Mouse (Mus musculus) splenic B cell, adult 2 months (primary cell): ENCODE measurements at regions not wholly inside any gene's neighbourhood (a gene's known extent, or its start where the extent isn't known, plus 50 kb on each side); places are given as distances from the start of the nearest gene placed in this dataset.
A peak's percentile ranks its signal among the peaks of the same experiment; 100 is the strongest.

ENCODE experiments used
- DNase-seq: peaks from one replicate; pipeline ENCODE4 v3.0.0-alpha.2; 2011; ENCODE audit warnings: low read depth, low spot score
- H3K27me3 ChIP-seq: 2 replicates; pipeline ENCODE4 v1.6.1; 2012; ENCODE audit warnings: mild to moderate bottlenecking, low read length, moderate library complexity, mixed read lengths; ENCODE audit not compliant: control insufficient read depth, poor library complexity, insufficient read depth, severe bottlenecking
- H3K36me3 ChIP-seq: 2 replicates; pipeline ENCODE4 v1.6.1; 2012; ENCODE audit warnings: mild to moderate bottlenecking, low read length, moderate library complexity, mixed read lengths; ENCODE audit not compliant: control insufficient read depth, poor library complexity, insufficient read depth, severe bottlenecking

GRCm38 (mm10) chr1:154255971-154256370, 55.0 kb downstream of the Zfp648 start:
- DNase-seq, result no peak
- H3K36me3 ChIP-seq, result no peaks in the 10 kb centered on the region
- no peaks in the 10 kb centered on the region for H3K27me3 ChIP-seq

- H3K27me3 ChIP-seq, result no peaks in the 10 kb centered on the region
- no peak for DNase-seq
- no peaks in the 10 kb centered on the region for H3K36me3 ChIP-seq
Observed at GRCm38 (mm10) chr1:154256811-154257210, 55.8 kb downstream of the Zfp648 start.

GRCm38 (mm10) chr1:154258511-154258910, 57.5 kb downstream of the Zfp648 start:
- DNase-seq, result no peak
- no peaks in the 10 kb centered on the region for H3K27me3 ChIP-seq
- H3K36me3 ChIP-seq, result no peaks in the 10 kb centered on the region

DNA sequence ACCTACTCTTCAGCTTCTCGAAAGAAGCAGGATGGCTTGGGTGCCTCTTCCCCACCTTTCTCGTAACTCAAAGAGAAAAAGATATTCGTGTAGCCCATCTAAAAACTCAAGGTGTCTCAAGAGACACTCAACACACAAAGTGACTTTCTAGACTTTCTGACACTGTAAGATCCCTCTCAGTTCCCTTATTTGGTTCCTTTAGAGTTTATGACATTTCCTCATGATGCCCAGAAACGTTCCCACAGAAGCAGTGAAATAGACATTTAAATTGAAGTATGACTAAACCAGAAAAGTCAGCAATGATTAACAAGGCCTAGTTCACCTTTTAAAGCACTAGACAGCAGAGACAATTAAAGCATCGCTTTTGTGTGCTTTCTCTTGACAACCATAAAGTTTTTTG, 59.4 kb downstream of the Zfp648 start:
- Histone ChIP-seq H3K27me3 (no peaks in the 10 kb centered on the region), H3K36me3 (no peaks in the 10 kb centered on the region)
- no peak for DNase-seq

DNA sequence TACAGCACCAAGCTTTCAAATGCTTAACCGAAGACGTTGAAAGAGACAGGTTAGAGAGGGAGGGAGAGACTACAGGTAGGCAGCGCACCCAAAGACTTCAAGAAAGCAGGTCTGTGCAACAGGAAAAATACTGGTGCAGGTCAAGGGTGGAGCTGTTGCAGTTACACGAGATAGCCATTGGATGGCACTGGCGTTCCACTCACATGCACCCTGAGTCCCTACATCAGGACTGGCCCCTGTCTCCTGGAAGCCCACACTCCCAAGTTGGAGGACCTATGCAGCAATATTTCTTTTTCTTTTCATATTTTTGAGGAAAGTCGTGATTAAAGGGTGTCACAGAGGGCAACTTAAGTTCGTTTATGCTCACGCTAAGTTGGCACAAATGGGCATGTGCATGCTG, 80.5 kb downstream of the Zfp648 start:
- Histone ChIP-seq H3K27me3 (no peaks in the 10 kb centered on the region), H3K36me3 (no peaks in the 10 kb centered on the region)
- DNase-seq, result peak; percentile 34

- Histone ChIP-seq H3K27me3 (no peaks in the 10 kb centered on the region), H3K36me3 (no peaks in the 10 kb centered on the region)
- DNase-seq, result no peak
Observed at GRCm38 (mm10) chr1:154286080-154286479, 85.1 kb downstream of the Zfp648 start.

DNA sequence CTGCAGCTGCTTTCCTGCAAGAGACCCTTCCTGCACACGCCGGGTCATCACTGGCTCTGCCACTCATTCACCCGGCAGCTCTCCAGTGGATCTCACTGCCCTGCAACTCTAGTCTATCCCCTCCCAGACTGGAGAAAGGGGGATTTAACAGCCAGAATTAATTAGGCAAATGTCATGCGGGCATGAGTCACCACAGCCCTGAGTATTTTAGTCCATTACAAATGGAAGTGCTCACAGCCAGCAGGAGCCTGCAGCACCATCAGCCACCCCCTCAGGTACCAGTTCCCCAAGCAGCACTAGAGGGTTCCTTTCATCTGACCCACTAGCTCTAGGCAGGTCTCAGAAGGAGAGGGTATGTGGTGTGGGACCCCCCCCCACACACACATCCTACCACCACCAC, 91.7 kb downstream of the Zfp648 start:
- Histone ChIP-seq H3K27me3 (no peaks in the 10 kb centered on the region), H3K36me3 (no peaks in the 10 kb centered on the region)
- DNase-seq, result no peak

DNA sequence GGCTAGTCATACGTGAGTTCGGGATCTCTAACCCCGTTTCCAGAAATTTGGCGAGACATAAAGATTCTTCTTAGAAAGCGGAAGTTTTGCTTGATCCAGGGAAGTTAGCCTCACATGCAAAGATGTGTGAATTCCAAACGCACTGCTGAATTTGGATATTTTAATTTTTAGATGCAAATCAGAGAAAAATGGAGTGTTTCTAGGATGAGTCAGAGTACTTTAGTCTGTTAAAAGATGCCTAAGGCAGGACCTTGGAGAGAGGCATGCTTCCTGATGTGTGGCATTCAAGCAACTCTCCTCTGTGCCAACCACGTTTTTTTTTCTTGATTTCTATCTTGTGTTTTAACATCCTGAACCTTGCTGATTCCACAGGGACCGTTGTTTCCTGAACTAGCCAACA, 95.1 kb downstream of the Zfp648 start:
- DNase-seq, result no peak
- no peaks in the 10 kb centered on the region for H3K36me3 ChIP-seq
- no peaks in the 10 kb centered on the region for H3K27me3 ChIP-seq

DNA sequence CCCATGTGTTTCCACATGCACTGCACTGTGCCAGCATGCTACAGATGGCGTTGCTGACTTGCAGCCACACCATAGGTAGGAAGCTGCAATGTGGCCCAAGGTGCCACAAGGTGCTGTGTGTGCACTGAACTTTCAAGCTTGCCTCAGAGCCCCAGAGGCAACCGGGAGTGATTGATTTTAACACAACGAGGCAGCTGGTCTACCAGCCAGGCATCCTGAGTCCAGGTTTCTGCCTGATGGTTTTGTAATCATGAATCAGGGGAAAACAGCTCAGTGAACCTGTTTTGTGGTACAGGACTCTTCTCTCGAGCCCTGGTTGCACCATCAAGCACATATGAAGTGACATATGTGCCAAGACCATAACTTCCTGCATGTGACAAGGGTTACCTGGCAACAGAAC, 98.9 kb downstream of the Zfp648 start:
- no peaks in the 10 kb centered on the region for H3K36me3 ChIP-seq
- no peaks in the 10 kb centered on the region for H3K27me3 ChIP-seq
- no peak for DNase-seq

GRCm38 (mm10) chr1:154309650-154310049, 108.7 kb downstream of the Zfp648 start:
- H3K36me3 ChIP-seq, result no peaks in the 10 kb centered on the region
- H3K27me3 ChIP-seq, result no peaks in the 10 kb centered on the region
- no peak for DNase-seq
